ENCODE assay signal across 9 mouse cellular contexts in genomic region chr7:70361383-70362364, GRCm38 (mm10). TPM values are rescaled to one million over a fixed set of nuclear protein-coding genes. Genes with fewer than 3 reads are reported as not detected.
A peak's percentile ranks its signal among the peaks of the same experiment; 100 is the strongest.
DNase-seq lines count a peak whose midpoint lies in the region; ATAC-seq lines count a peak whose summit lies in the region.
"Had no signal": no experiment of that assay in that cellular context is flagged by ENCODE, and none has a peak within 500 bp of the region (broad histone marks: within the 10 kb centered on the region; RNA-seq: fewer than 3 reads in every experiment).

No protein-coding gene starts in this region.

- intact Hi-C loops in heart, postnatal 14 days (cut with DNase I): loop anchor here (2.0 to 10.0 kb wide), 8 partner anchors 15 to 1783 kb away; no protein-coding TSS in a partner anchor

- H3K36me3 ChIP-seq in forebrain, embryonic 16.5 days (ENCODE audit: control insufficient read depth, insufficient read depth): no peaks in the 10 kb centered on the region
- no peaks in the 10 kb centered on the region for H3K36me3 ChIP-seq in liver, embryonic 16.5 days (ENCODE audit: control insufficient read depth, insufficient read depth)

- no peaks in the 10 kb centered on the region for H3K9me3 ChIP-seq in forebrain, embryonic 16.5 days (ENCODE audit: control insufficient read depth, low read length)
- H3K9me3 ChIP-seq in liver, embryonic 16.5 days (replicated peaks; ENCODE audit: control insufficient read depth, low read length): no peaks in the 10 kb centered on the region

- H3K9ac ChIP-seq in forebrain, embryonic 16.5 days (replicated peaks; ENCODE audit: low read depth, low read length): peak overlapping the region; percentile 80
- peak overlapping the region; percentile 58 for H3K9ac ChIP-seq in liver, embryonic 16.5 days (ENCODE audit: low read depth, low read length)

- H3K4me3 ChIP-seq in forebrain, embryonic 16.5 days (replicated peaks; ENCODE audit: low read length): peak overlapping the region; percentile 70
- peak overlapping the region; percentile 61 for H3K4me3 ChIP-seq in liver, embryonic 16.5 days (ENCODE audit: low read depth, low read length)

- peaks cover 24% of the 10 kb centered on the region for H3K27me3 ChIP-seq in forebrain, embryonic 16.5 days (replicated peaks; ENCODE audit: control insufficient read depth, insufficient read depth, low read length)
- H3K27me3 ChIP-seq in liver, embryonic 16.5 days (ENCODE audit: control insufficient read depth, insufficient read depth, low read depth, low read length): peaks cover 75% of the 10 kb centered on the region

- H3K4me1 ChIP-seq in forebrain, embryonic 16.5 days (replicated peaks; ENCODE audit: control insufficient read depth, insufficient read depth, low read length): peaks cover 20% of the 10 kb centered on the region
- H3K4me1 ChIP-seq in liver, embryonic 16.5 days (ENCODE audit: control insufficient read depth, low read depth, low read length): no peaks in the 10 kb centered on the region; the same call in 1 of the 2 replicates

- peak; percentile 93 for ATAC-seq in forebrain, embryonic 16.5 days
- peak; percentile 85 for ATAC-seq in liver, embryonic 16.5 days (ENCODE audit: low read depth)

- peak; percentile 95 for DNase-seq in R1 (ENCODE audit: low read depth, low spot score)
- peak; percentile 63 to 82 for DNase-seq in cerebellum, adult 18-20 months
- peak; percentile 93 to 96 for DNase-seq in heart, postnatal 14 days
- DNase-seq in layer of hippocampus, adult 11-12 months (ENCODE audit: low spot score): peak; percentile 88
- DNase-seq in ovary, adult 18-20 months (ENCODE audit: low spot score): peak; percentile 94
- peak; percentile 93 for DNase-seq in yolk sac, embryonic 10.5 days (ENCODE audit: low spot score)

- under 1% methylated on average over 80 of the region's 98 CpGs for whole genome bisulfite sequencing in forebrain, embryonic 16.5 days
- under 1% methylated on average over 93 of the region's 98 CpGs for WGBS in liver, embryonic 16.5 days (ENCODE audit: insufficient replicate concordance)

- peak overlapping the region; percentile 92 for H3K27ac ChIP-seq in forebrain, embryonic 16.5 days (ENCODE audit: low read length)
- H3K27ac ChIP-seq in liver, embryonic 16.5 days (ENCODE audit: low read length): peak overlapping the region; percentile 85
- H3K27ac ChIP-seq: macrophage had no signal

- H3K4me2 ChIP-seq in forebrain, embryonic 16.5 days (ENCODE audit: low read length): peak overlapping the region; percentile 90
- H3K4me2 ChIP-seq in liver, embryonic 16.5 days (ENCODE audit: low read depth, low read length): peak overlapping the region; percentile 55

RNA-seq across cellular contexts. Expression of gene Nr2f2, which starts 4.9 kb away (rescaled TPM):
- 88.4 and 90.6 TPM in 2 replicates for polyA plus RNA-seq in forebrain, embryonic 16.5 days (2015; fragmentation: Nextera tagmentation; extraction: Ambion mirVana)
- 10 to 100 TPM; 24.8 to 26.9 TPM for total RNA-seq in heart, postnatal 14 days (2021)
- polyA plus RNA-seq in liver, embryonic 16.5 days (2015; fragmentation: Nextera tagmentation; extraction: Ambion mirVana): 6.2 and 6.7 TPM in 2 replicates
- polyA plus RNA-seq: macrophage had no signal

Comparison
In these comparisons a context has a peak if more than half of its experiments do, and no peak if none do; other contexts are left out.
1. Peak in every context shown above with its lines: DNase-seq, ATAC-seq, H3K4me3 ChIP-seq and H3K27ac ChIP-seq.
2. RNA of gene Nr2f2, which starts 4.9 kb away (polyA plus RNA-seq): 88.4 to 90.6 TPM in forebrain, embryonic 16.5 days; 6.2 to 6.7 TPM in liver, embryonic 16.5 days; every median in the first group is over 10 times any median in the second.